Mouse (Mus musculus): ENCODE measurements around the gene Ctdspl2. TPM values are rescaled to one million over a fixed set of nuclear protein-coding genes. Genes with fewer than 3 reads are reported as not detected.
"Not testable (repeated sequence)": the region's sequence is repeated elsewhere in the genome, so short reads cannot be mapped to it uniquely, and the experiment has no call there.

The Ctdspl2 gene
- polyA plus RNA-seq, 1 experiment from 2014 or later: 49.1 TPM

DNA sequence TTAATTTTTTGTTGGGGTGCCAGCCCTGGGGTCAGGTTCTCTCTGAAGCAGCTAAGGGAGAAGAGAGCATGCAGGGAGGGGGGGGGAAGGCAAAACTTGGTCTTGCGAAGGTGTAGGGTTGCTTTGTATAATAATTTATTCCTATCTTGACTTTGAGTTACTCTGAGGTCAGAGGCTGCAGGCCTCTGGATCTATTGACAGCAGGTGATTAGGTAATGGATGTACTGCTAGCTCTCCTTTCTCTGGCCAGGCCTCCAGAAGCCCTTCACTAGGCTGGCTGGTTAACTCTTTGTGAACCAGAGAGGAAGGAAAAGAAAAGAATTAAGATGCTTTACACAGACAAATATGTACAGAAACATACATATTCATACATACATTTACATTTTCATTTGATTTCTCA, 62.9 kb downstream of the Ctdspl2 start:
- Histone ChIP-seq H3K9me3 (no peaks in the 10 kb centered on the region), H3K9ac (no peak overlapping the region), H3K4me2 (replicated peaks) (no peak overlapping the region), H3K27ac (no peak overlapping the region), H3K27me3 (replicated peaks) (no peaks in the 10 kb centered on the region), H3K36me3 (peaks cover 6% of the 10 kb centered on the region), H3K4me1 (no peaks in the 10 kb centered on the region), H3K4me3 (no peak overlapping the region)
- ATAC-seq (ENCODE audit: low FRiP score, low read depth): no peak
- WGBS: 73% methylated on average over 1 of the region's 1 CpGs

DNA sequence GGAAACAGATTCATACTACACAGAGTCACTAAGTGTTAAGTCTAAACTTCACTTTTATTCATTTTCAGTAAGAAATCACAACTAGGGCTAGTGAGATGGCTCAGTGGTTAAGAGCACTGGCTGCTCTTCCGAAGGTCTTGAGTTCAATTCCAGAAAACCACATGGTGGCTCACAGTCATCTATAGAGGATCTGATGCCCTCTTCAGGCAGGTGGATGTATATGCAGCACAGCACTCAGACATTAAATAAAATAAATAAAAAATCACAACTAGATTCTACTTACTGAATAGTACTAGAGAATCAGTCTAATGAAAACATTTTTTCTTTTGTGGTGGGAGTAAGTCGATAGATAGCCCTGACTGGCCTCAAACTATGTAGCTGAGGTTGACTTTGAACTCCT, 66.5 kb downstream of the Ctdspl2 start:
- no peaks in the 10 kb centered on the region for H3K27me3 ChIP-seq (replicated peaks)
- 82% methylated on average over 2 of the region's 2 CpGs for WGBS
- H3K4me1 ChIP-seq: no peaks in the 10 kb centered on the region
- H3K4me2 ChIP-seq (replicated peaks): no peak overlapping the region
- no peak overlapping the region for H3K9ac ChIP-seq
- H3K27ac ChIP-seq: no peak overlapping the region
- H3K4me3 ChIP-seq: no peak overlapping the region
- H3K9me3 ChIP-seq: no peaks in the 10 kb centered on the region
- ATAC-seq (ENCODE audit: low FRiP score, low read depth): no peak
- no peaks in the 10 kb centered on the region for H3K36me3 ChIP-seq

DNA sequence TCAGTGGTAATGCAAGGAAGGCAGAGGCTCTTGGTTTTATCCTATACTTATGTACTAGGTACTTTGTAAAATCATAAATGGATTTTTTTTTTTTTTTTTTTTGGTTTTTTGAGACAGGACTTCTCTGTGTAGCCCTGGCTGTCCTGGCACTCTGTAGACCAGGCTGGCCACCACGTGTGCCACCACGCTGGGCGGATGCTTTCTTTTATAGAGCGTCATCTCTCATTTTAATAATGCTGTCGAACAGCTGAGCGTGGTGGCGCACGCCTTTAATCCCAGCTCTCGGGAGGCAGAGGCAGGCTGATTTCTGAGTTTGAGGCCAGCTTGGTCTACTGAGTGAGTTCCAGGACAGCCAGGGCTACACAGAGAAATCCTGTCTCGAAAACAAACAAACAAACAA, 71.3 kb downstream of the Ctdspl2 start:
- H3K4me1 ChIP-seq; H3K27ac ChIP-seq; H3K9ac ChIP-seq; ATAC-seq (ENCODE audit: low FRiP score, low read depth); H3K4me3 ChIP-seq; H3K27me3 ChIP-seq (replicated peaks); H3K36me3 ChIP-seq; H3K9me3 ChIP-seq: not testable (repeated sequence)
- peak overlapping the region; percentile 72; the same call in 1 of the 2 replicates for H3K4me2 ChIP-seq (replicated peaks)
- 94% methylated on average over 10 of the region's 10 CpGs for WGBS

- H3K4me2 ChIP-seq (replicated peaks): peak within 1 kb of the TSS; percentile 72
- no peaks in the 10 kb centered on the region for H3K27me3 ChIP-seq (replicated peaks)
- no peaks in the 10 kb centered on the region for H3K36me3 ChIP-seq
- 0 out of 2 replicates have a peak, but pooled peaks cover 3% of the 10 kb centered on the region for H3K4me1 ChIP-seq
- no peaks in the 10 kb centered on the region for H3K9me3 ChIP-seq
- WGBS: under 1% methylated on average over 60 of the region's 67 CpGs
- peak within 1 kb of the TSS; percentile 59 for H3K27ac ChIP-seq
- ATAC-seq (ENCODE audit: low FRiP score, low read depth): peak; percentile 100
- peak within 1 kb of the TSS; percentile 83 for H3K9ac ChIP-seq
- peak within 1 kb of the TSS; percentile 95 for H3K4me3 ChIP-seq
Measured at GRCm38 (mm10) chr2:122027862-122028755, 72.3 kb downstream of the Ctdspl2 start, which contains the start of gene Eif3j1. Gene Eif3j1, plus strand, starts transcription at chr2:122028546.

DNA sequence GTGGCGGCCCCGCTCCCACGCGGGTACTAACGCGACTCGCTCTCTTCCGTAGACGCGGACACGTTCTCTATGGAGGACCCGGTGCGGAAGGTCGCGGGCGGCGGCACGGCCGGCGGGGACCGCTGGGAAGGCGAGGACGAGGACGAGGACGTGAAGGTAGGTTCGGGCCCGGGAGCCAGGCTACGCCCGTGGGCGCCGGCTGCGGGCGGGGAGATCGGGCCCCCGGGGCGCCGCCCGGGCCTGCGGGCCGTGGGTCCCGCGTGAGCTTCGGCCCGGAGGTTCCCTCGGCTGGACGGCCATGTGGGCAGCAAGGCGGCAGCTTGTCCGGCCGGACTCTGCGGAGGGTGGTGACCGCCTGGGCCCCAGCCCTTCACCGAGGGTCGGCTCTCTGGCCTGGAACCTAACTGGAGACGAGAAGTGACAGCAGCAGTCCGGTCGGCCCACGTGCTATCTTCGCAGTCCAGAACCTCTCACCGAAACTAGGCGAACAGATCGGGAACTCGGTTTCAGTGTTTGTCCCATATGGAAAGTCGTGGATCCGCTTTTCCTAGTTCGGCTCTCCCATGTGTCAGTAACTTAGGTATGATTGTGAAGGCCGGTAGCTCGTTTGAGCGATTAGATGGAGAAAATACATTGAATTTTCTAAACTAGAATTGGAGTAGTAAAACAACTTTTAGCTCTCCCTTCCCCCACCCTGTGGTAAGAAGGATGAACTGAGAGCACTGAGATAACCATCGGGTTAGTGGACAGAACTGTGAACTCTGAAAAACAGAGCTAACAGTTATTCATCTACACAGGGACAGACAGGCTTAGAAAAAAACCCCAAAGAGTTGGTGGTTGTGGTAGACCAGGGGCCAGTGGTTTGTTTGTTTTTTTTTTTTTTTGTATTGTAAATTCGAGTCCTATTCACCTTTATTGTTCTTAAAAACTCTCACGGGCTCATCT, 73.2 kb downstream of the Ctdspl2 start:
- under 1% methylated on average over 71 of the region's 71 CpGs for WGBS
- 0 out of 2 replicates have a peak, but pooled peaks cover 3% of the 10 kb centered on the region for H3K4me1 ChIP-seq
- H3K36me3 ChIP-seq: peaks cover 4% of the 10 kb centered on the region; the same call in 1 of the 2 replicates
- peak overlapping the region; percentile 72 for H3K4me2 ChIP-seq (replicated peaks)
- peak overlapping the region; percentile 59 for H3K27ac ChIP-seq
- H3K4me3 ChIP-seq: peak overlapping the region; percentile 95
- peak overlapping the region; percentile 83 for H3K9ac ChIP-seq
- ATAC-seq (ENCODE audit: low FRiP score, low read depth): peak; percentile 67
- H3K27me3 ChIP-seq (replicated peaks): no peaks in the 10 kb centered on the region
- no peaks in the 10 kb centered on the region for H3K9me3 ChIP-seq

- Histone ChIP-seq H3K27me3 (replicated peaks) (no peaks in the 10 kb centered on the region), H3K9ac (no peak overlapping the region), H3K9me3 (no peaks in the 10 kb centered on the region), H3K36me3 (peaks cover 7% of the 10 kb centered on the region), H3K4me3 (no peak overlapping the region), H3K27ac (no peak overlapping the region), H3K4me2 (replicated peaks) (no peak overlapping the region), H3K4me1 (0 out of 2 replicates have a peak, but pooled peaks cover 3% of the 10 kb centered on the region)
- WGBS: 85% methylated on average over 6 of the region's 6 CpGs
- no peak for ATAC-seq (ENCODE audit: low FRiP score, low read depth)
Measured at GRCm38 (mm10) chr2:122031970-122032369, 76.2 kb downstream of the Ctdspl2 start.

DNA sequence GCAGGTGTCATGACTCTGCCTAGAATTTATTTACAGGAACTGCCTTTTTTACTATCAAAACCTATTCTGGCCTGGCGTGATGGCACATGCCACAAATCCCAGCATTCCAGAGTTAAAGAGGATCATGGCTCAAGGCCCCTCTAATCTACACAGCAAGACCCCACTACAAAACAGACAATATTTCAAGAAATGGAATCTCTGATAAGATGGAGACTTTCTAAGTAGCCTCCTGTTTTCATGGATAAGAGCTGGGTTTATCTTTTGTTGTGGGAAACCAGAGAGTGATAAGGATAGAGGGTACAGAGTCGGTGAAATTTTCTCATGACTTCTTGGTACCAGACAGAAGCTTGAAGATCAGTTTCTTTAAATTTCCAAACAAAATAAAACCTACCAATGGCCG, 80.3 kb downstream of the Ctdspl2 start:
- ATAC-seq (ENCODE audit: low FRiP score, low read depth): no peak
- Histone ChIP-seq H3K27me3 (replicated peaks) (no peaks in the 10 kb centered on the region), H3K4me3 (no peak overlapping the region), H3K4me1 (no peaks in the 10 kb centered on the region), H3K36me3 (peaks cover 16% of the 10 kb centered on the region), H3K27ac (no peak overlapping the region), H3K9ac (no peak overlapping the region), H3K4me2 (replicated peaks) (no peak overlapping the region), H3K9me3 (no peaks in the 10 kb centered on the region)
- 96% methylated on average over 3 of the region's 3 CpGs for WGBS

DNA sequence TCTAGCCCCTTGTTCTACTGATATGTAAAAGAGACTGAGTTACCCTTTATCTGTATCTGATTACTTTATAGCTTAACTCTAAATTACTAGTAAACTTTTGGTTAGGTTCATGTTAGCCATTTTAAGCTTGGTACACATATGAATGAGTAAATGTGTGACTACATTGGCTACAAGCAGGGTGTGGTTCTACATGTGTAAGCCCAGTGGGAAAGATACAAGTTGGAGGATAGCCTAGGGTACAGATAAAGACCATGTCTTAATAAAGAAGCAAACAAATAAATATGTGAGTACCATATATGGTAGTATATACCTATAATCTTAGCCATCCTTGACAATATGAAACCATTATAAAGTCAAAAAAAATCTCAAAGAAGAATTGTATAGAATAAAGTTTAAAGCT, 88.1 kb downstream of the Ctdspl2 start:
- no peaks in the 10 kb centered on the region for H3K4me1 ChIP-seq
- no peaks in the 10 kb centered on the region for H3K9me3 ChIP-seq
- H3K27ac ChIP-seq: no peak overlapping the region
- H3K4me3 ChIP-seq: no peak overlapping the region
- no peak overlapping the region for H3K9ac ChIP-seq
- H3K36me3 ChIP-seq: peaks cover 25% of the 10 kb centered on the region
- no peak for ATAC-seq (ENCODE audit: low FRiP score, low read depth)
- no peaks in the 10 kb centered on the region for H3K27me3 ChIP-seq (replicated peaks)
- no peak overlapping the region for H3K4me2 ChIP-seq (replicated peaks)

DNA sequence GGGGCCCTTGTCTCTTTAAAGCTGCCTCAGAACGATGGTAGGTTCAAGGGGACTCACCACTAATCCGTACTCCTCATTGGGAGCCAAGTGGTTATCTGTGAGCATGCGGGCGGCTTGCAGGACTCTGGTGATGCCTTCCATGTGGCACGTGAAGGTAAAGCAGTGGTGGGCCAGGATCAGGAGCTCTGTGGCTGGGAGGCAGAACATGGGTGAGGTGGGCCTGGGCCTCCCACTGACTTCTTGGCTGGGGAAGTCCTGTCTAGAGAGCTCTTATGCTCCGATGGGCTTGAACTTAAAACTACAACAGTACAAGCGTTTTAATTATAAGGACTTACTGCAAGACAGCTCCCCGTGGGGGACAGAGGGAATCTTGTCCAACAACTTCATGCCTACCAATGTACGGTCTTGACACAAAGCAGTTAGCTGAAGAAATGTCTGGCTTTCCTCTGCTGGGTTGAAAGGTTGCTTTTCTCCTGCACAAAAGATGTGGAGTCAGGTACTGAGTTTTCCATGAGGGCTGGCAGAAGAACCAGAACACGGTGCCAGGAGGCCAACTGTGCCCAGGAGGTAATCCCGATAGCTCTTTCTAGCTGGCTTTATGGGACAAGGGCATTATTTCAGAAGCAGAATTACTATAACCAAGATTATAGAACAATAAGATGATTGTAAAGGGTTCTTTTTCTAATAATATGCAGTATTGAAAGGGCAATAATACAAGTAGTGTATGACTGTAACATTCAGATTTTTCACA, 103.7 kb downstream of the Ctdspl2 start:
- no peak overlapping the region for H3K4me2 ChIP-seq (replicated peaks)
- H3K4me3 ChIP-seq: no peak overlapping the region
- no peak overlapping the region for H3K27ac ChIP-seq
- H3K27me3 ChIP-seq (replicated peaks): no peaks in the 10 kb centered on the region
- H3K36me3 ChIP-seq: peaks cover 50% of the 10 kb centered on the region
- no peaks in the 10 kb centered on the region for H3K9me3 ChIP-seq
- no peaks in the 10 kb centered on the region for H3K4me1 ChIP-seq
- no peak overlapping the region for H3K9ac ChIP-seq
- ATAC-seq (ENCODE audit: low FRiP score, low read depth): no peak
- 91% methylated on average over 11 of the region's 11 CpGs for WGBS

Data from neural tube, embryonic 12.5 days (tissue).